In the genomic region with DNA sequence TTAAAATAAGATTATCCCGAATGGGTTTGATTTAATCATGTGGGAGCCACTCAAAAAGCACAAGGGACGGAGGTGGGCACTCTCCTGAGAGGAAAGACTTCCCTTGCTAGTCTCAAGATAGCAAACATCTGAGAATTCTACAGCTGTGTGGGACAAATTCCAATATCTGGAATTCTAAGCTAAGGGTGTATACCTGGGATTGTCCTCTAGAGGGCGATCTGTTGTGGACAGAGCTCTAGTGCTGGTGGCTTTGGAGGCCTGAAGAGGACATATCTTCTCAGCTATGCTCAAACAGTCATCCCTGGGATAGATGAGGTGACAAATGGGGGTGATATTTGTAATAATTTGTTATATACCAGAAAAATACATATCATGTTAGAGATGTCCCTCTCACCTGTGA, we compare ENCODE assay signal across 11 mouse cellular contexts.
DNase-seq lines count a peak whose midpoint lies in the region; ATAC-seq and TF ChIP-seq lines count a peak whose summit lies in the region.
"Had no signal": no experiment of that assay in that cellular context is flagged by ENCODE, and none has a peak within 500 bp of the region (broad histone marks: within the 10 kb centered on the region; RNA-seq: fewer than 3 reads in every experiment).

No protein-coding gene starts in this region.

- peak; percentile 61 for TF ChIP-seq CTCF in heart, adult 2 months (IDR thresholded peaks at IDR 0.05)

- H3K27me3 ChIP-seq in heart, adult 2 months (ENCODE audit: control insufficient read depth, insufficient read depth, low read length): no peaks in the 10 kb centered on the region; the same call in 1 of the 2 replicates
- H3K27me3 ChIP-seq: hindbrain, embryonic 12.5 days had no signal

- no peak for DNase-seq in heart, adult 2 months
- no peak for DNase-seq in heart, adult 9 months (ENCODE audit: low spot score in 2 of 2)
- peak; percentile 34 for DNase-seq in lung, postnatal 10 days
- no peak for DNase-seq in lung, postnatal 14 days
- peak; percentile 28 for DNase-seq in adipocyte (ENCODE audit: low spot score)
- DNase-seq in retina, embryonic 14.5 days (ENCODE audit: low spot score): peak; percentile 57
- DNase-seq in thymus, postnatal 10 days (ENCODE audit: low spot score in 2 of 2): no peak
- DNase-seq: cerebellum, adult 9-10 months; spleen, adult 18-20 months had no signal

- intact Hi-C loops in heart, adult 2 months (cut with DNase I): no loop called here

- H3K36me3 ChIP-seq in heart, adult 2 months (ENCODE audit: control insufficient read depth, insufficient read depth, low read length): no peaks in the 10 kb centered on the region
- H3K36me3 ChIP-seq: hindbrain, embryonic 12.5 days had no signal

- H3K79me2 ChIP-seq in heart, adult 2 months (replicated peaks; ENCODE audit: control insufficient read depth, insufficient read depth, low read length): no peaks in the 10 kb centered on the region

- H3K4me1 ChIP-seq in heart, adult 2 months (ENCODE audit: control insufficient read depth, insufficient read depth, low read length): no peaks in the 10 kb centered on the region

- WGBS in heart, adult 2 months: 25% methylated on average over 3 of the region's 3 CpGs

- H3K4me3 ChIP-seq in heart, adult 2 months: no peak overlapping the region
- H3K4me3 ChIP-seq: hindbrain, embryonic 12.5 days had no signal

- H3K9ac ChIP-seq in heart, adult 2 months (ENCODE audit: low read depth, low read length): no peak overlapping the region
- H3K9ac ChIP-seq: hindbrain, embryonic 12.5 days had no signal

- ATAC-seq in megakaryocyte, adult 5-6 weeks (ENCODE audit: poor library complexity, severe bottlenecking): no peak; the same call in 1 of the 2 replicates

- TF ChIP-seq POLR2A in heart, adult 2 months (IDR thresholded peaks at IDR 0.05; ENCODE audit: insufficient read depth, low read depth, low read length): no peak

- TF ChIP-seq EP300 in heart, adult 2 months (IDR thresholded peaks at IDR 0.05; ENCODE audit: insufficient read depth, low read depth, low read length): no peak

- H3K27ac ChIP-seq in heart, adult 2 months: no peak overlapping the region
- H3K27ac ChIP-seq: hindbrain, embryonic 12.5 days had no signal

Comparison
In these comparisons a context has a peak if more than half of its experiments do, and no peak if none do; other contexts are left out.
1. DNase-seq: peak in lung, postnatal 10 days (single experiment), adipocyte (single experiment) and retina, embryonic 14.5 days (single experiment); none in heart, adult 2 months (0 of 2), heart, adult 9 months (0 of 2), lung, postnatal 14 days (single experiment) and thymus, postnatal 10 days (0 of 2).